Mouse (Mus musculus): Measurements from ENCODE around the gene Triobp.

- TF ChIP-seq POLR2A (IDR thresholded peaks at IDR 0.05; ENCODE audit: insufficient read depth, low read depth, low read length), result no peak
- TF ChIP-seq EP300 (IDR thresholded peaks at IDR 0.05; ENCODE audit: insufficient read depth, low read depth, low read length), result no peak
- TF ChIP-seq CTCF (IDR thresholded peaks at IDR 0.05), result no peak
These were observed 38.5 kb upstream of the Triobp start for GRCm38 (mm10) chr15:78908982-78909381.
